In the genomic region with DNA sequence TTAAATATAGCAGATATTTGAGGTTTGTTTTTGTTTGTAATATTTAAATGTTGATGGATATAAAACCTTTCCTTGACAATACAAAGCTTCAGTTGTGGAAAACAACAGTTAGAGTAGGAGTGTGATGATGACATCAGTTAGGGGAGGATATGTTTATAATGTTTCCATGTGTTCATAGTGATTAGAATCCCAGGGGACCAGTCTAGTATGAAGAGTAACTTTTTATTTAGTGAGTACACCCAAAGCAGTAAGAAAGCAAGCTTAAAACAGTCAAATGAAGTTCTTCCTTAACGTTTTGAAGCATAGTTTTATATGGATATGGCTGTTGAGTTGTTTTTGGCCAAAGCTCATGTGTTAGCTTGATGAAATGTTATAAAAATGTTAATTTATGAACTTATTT, we compare ENCODE assay signal across 16 mouse cellular contexts.
"Had no signal": no experiment of that assay in that cellular context is flagged by ENCODE, and none has a peak within 500 bp of the region (broad histone marks: within the 10 kb centered on the region; RNA-seq: fewer than 3 reads in every experiment).

No protein-coding gene starts in this region.

- H3K4me1 ChIP-seq: lung, embryonic 15.5 days; megakaryocyte, embryonic 14.5 days; midbrain, embryonic 13.5 days; midbrain, embryonic 15.5 days; neural tube, embryonic 12.5 days had no signal

- H3K27me3 ChIP-seq: lung, embryonic 15.5 days; megakaryocyte, embryonic 14.5 days; midbrain, embryonic 13.5 days; midbrain, embryonic 15.5 days; neural tube, embryonic 12.5 days had no signal

- H3K36me3 ChIP-seq: lung, embryonic 15.5 days; midbrain, embryonic 13.5 days; midbrain, embryonic 15.5 days; neural tube, embryonic 12.5 days had no signal

- ATAC-seq: lung, postnatal 0 days; midbrain, embryonic 13.5 days; midbrain, embryonic 15.5 days had no signal

- H3K4me2 ChIP-seq: lung, embryonic 15.5 days; midbrain, embryonic 11.5 days; midbrain, embryonic 13.5 days; midbrain, embryonic 15.5 days; neural tube, embryonic 12.5 days had no signal

- DNase-seq: lung, adult 2 months; lung, postnatal 14 days; lung, postnatal 36 days; right cerebral cortex, postnatal 14 days; spleen, adult 18-20 months; thymus, adult 18-20 months; thymus, postnatal 25 days; thymus, postnatal 4 days had no signal

- H3K27ac ChIP-seq: lung, embryonic 15.5 days; macrophage; midbrain, embryonic 13.5 days; midbrain, embryonic 15.5 days; neural tube, embryonic 12.5 days had no signal

- H3K9me3 ChIP-seq: lung, embryonic 15.5 days; megakaryocyte, embryonic 14.5 days; midbrain, embryonic 13.5 days; midbrain, embryonic 15.5 days; neural tube, embryonic 12.5 days had no signal

- H3K4me3 ChIP-seq: lung, embryonic 15.5 days; megakaryocyte, embryonic 14.5 days; midbrain, embryonic 13.5 days; midbrain, embryonic 15.5 days; neural tube, embryonic 12.5 days had no signal

- H3K9ac ChIP-seq: lung, embryonic 15.5 days; midbrain, embryonic 13.5 days; midbrain, embryonic 15.5 days; neural tube, embryonic 12.5 days had no signal
